Mouse (Mus musculus) heart, postnatal 0 days (tissue): ENCODE data around the gene Dennd6b. TPM values are rescaled to one million over a fixed set of nuclear protein-coding genes. Genes with fewer than 3 reads are reported as not detected.

Source experiments
- ATAC-seq: fragments of 200-750 bp; cut with Nextera tagmentation; 2 replicates; pipeline ENCODE4 v1.8.0; 2017; ENCODE audit warnings: low read depth, moderate number of reproducible peaks, moderate library complexity; ENCODE audit not compliant: insufficient read depth
- DNase-seq: peaks from one replicate; pipeline ENCODE4 v3.0.0-alpha.2; 2016; ENCODE audit warnings: low spot score
- H3K27ac ChIP-seq: fragments of 300-500 bp; sonication (generic); 2 replicates; pipeline ENCODE4 v1.5.1; 2014; ENCODE audit warnings: low read depth, mild to moderate bottlenecking
- H3K27me3 ChIP-seq: fragments of 300-500 bp; sonication (generic); 2 replicates; pipeline ENCODE4 v1.6.1; 2014; ENCODE audit warnings: low read length, mixed read lengths; ENCODE audit not compliant: control insufficient read depth, insufficient read depth
- H3K36me3 ChIP-seq: fragments of 300-500 bp; sonication (generic); replicated peaks from 2 replicates; pipeline ENCODE4 v1.6.1; 2014; ENCODE audit warnings: low read length, mixed read lengths; ENCODE audit not compliant: control insufficient read depth, insufficient read depth
- H3K4me1 ChIP-seq: fragments of 300-500 bp; sonication (generic); 2 replicates; pipeline ENCODE4 v1.6.1; 2014; ENCODE audit warnings: antibody characterized with exemption; ENCODE audit not compliant: control insufficient read depth, insufficient read depth
- H3K4me2 ChIP-seq: fragments of 300-500 bp; sonication (generic); 2 replicates; pipeline ENCODE4 v1.6.1; 2014; ENCODE audit warnings: low read depth, mild to moderate bottlenecking, low read length, moderate library complexity
- H3K4me3 ChIP-seq: fragments of 300-500 bp; sonication (generic); 2 replicates; pipeline ENCODE4 v1.5.1; 2014; ENCODE audit warnings: low read depth, low read length
- H3K9ac ChIP-seq: fragments of 300-500 bp; sonication (generic); replicated peaks from 2 replicates; pipeline ENCODE4 v1.6.1; 2014; ENCODE audit warnings: low read depth, low read length, mixed read lengths
- H3K9me3 ChIP-seq: fragments of 300-500 bp; sonication (generic); replicated peaks from 2 replicates; pipeline ENCODE4 v1.6.1; 2016; ENCODE audit warnings: low read length; ENCODE audit not compliant: control insufficient read depth
- CTCF ChIP-seq: IDR thresholded peaks from 2 replicates; pipeline ENCODE4 v1.5.1; 2016; ENCODE audit warnings: antibody characterized with exemption, control low read depth, low read depth
- EP300 ChIP-seq: IDR thresholded peaks from 2 replicates; pipeline ENCODE4 v1.6.1; 2016; ENCODE audit warnings: antibody characterized with exemption, low read depth
- WGBS: fragments of 180-500 bp; shearing (Covaris S2); extraction: QIAGEN DNeasy Blood & Tissue Kit; methylation state at CpG from one replicate; pipeline ENCODE4 v1.1.7; 2014; 5-methylcytosine and 5-hydroxymethylcytosine counted together
- polyA plus RNA-seq: library from polyadenylated mRNA; unstranded; fragments of >200 nt; fragmentation: Nextera tagmentation; extraction: Ambion mirVana; gene quantifications from 2 replicates; pipeline ENCODE4 v1.2.1, GENCODE M21; 2015
- total RNA-seq: library from RNA; depleted of rRNA; stranded (reverse); fragments of >200 nt; gene quantifications from 2 replicates; pipeline ENCODE4 v1.2.3, GENCODE M21; 2014; ENCODE audit warnings: low replicate concordance

Gene Dennd6b
- total and polyA plus RNA-seq, 2 experiments from 2014 or later, result 14.5 to 15.2 TPM

DNA sequence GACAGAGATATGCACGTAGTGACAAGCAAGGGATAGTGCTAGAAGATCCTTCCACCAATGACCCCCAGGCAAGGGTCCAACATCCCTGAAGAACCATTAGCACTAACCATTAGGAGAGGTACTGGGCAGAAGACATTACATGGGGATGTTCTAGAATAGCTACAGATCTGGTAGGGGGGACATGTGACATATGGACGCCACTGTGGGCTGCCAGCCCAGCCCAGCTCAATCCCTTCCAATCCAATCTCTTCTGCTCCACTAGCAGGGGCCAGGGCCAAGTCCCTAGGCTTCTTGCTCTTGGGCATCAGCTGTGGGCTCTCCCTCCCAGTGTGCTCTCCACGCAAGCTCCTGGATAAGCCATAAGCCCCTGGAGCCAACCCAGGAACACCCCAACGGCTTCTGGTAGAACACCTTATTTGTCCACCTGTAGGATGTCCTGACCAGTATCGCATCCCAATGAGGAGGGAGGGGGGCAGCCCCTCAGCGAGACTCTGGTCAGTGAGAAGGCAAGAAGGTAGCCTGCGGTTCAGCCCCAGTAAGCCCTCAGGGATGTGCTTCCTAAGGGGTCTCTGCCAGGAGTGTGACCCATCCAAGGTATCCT, 17.9 kb downstream of the Dennd6b start:
- TF ChIP-seq EP300, result 0 out of 2 replicates have a peak, but pooled peaks have one; percentile 15
- no peak for TF ChIP-seq CTCF
- Histone ChIP-seq H3K9me3 (no peaks in the 10 kb centered on the region), H3K4me3 (peak overlapping the region; percentile 83), H3K36me3 (no peaks in the 10 kb centered on the region), H3K4me1 (peaks cover 78% of the 10 kb centered on the region), H3K27ac (peak overlapping the region; percentile 96), H3K9ac (peak overlapping the region; percentile 49), H3K27me3 (no peaks in the 10 kb centered on the region), H3K4me2 (peak overlapping the region; percentile 92)
- DNase-seq (no peak), ATAC-seq (no peak)
- WGBS, result 43% methylated on average over 7 of the region's 7 CpGs

DNA sequence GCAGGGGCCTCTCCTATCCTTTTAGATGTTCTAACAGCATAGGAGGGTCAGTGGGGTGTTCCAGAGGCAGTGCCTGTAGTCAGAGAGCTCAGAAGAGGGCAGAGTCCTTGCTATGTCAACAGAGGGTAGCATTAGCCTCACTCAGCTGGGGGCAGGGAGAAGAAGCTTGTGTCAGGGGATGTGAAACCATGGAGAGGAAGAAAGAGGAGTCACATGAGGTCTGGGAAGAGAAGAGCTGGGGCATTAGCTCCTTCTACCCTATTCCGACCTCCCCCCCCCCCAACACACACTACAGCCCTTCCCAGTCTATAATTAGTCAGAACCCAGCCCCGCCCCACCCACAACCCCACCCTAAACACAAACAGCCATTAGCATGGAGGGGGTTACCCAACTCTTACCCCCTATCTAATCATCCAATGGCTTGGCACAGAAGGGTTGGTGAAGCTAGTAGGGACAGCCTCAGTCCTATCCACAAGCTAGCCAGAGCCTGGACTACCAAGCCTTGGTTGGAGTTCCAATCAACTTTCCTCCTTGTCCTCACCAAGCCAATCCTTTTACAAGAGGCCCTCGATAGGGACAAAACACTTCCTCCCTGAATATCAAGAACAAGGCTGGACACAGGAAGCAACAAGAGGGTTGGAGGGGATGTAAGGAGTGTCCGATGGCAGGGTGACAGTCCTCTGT, 18.6 kb downstream of the Dennd6b start:
- Histone ChIP-seq H3K27me3 (no peaks in the 10 kb centered on the region), H3K4me2 (peak overlapping the region; percentile 92), H3K36me3 (no peaks in the 10 kb centered on the region), H3K27ac (peak overlapping the region; percentile 96), H3K9me3 (no peaks in the 10 kb centered on the region), H3K9ac (no peak overlapping the region), H3K4me1 (peaks cover 83% of the 10 kb centered on the region), H3K4me3 (no peak overlapping the region)
- 41% methylated on average over 4 of the region's 4 CpGs for WGBS
- DNase-seq (no peak), ATAC-seq (no peak)
- no peak for TF ChIP-seq EP300

DNA sequence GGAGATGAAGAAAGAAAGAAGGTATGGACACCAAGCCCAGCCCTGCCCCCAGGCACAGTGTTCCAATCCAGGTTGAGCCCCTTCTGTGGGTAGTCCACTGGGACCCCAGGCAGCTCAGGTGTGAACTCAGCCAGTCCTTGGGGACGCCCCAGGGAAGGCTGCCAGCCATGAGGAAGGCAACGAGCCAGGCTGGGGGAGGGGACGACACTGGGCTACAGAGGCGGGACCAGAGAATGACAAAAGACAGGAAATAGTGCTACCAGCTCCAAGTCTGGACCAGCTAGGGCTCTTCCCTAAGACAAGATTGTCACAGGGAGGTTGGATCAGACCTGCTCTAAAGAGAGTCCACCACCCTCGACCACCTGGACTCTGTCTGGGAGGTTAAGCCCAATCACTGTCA, 19.2 kb downstream of the Dennd6b start:
- Histone ChIP-seq H3K4me2 (peak overlapping the region; percentile 92), H3K27ac (peak overlapping the region; percentile 96), H3K36me3 (no peaks in the 10 kb centered on the region), H3K4me3 (no peak overlapping the region), H3K9ac (no peak overlapping the region), H3K27me3 (no peaks in the 10 kb centered on the region), H3K9me3 (no peaks in the 10 kb centered on the region), H3K4me1 (peaks cover 83% of the 10 kb centered on the region)
- no peak for TF ChIP-seq EP300
- TF ChIP-seq CTCF, result no peak
- ATAC-seq (peak; percentile 28), DNase-seq (peak; percentile 75)
- WGBS, result 3% methylated on average over 5 of the region's 5 CpGs

GRCm38 (mm10) chr15:89175411-89176155, 20.7 kb downstream of the Dennd6b start:
- Histone ChIP-seq H3K9me3 (no peaks in the 10 kb centered on the region), H3K4me1 (peaks cover 77% of the 10 kb centered on the region), H3K36me3 (no peaks in the 10 kb centered on the region), H3K4me2 (no peak overlapping the region), H3K9ac (no peak overlapping the region), H3K4me3 (no peak overlapping the region), H3K27me3 (no peaks in the 10 kb centered on the region), H3K27ac (no peak overlapping the region)
- no peak for ATAC-seq
- 59% methylated on average over 13 of the region's 13 CpGs for WGBS
- no peak for DNase-seq
- no peak for TF ChIP-seq EP300
- no peak for TF ChIP-seq CTCF

DNA sequence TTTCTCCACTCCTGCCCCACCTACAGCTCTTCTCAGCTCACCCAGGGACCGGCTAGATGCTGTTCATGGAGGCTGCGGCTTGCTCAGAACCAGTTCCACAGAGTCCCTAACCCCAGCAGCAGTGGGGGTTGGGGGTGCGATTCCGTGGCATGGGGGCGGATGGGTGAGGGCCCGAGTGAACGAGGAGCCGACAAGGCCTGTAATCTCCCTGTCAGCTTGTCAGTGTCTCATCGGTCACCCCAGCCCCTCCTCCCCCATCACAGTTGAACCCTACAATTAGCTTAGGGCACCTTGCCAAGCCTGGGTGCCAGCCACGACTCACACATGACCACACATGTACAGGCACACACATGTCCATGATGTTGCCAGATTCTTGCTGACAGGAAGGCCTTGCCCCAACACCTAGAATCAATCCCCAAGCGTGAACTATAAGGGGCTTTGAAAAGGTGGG, 21.4 kb downstream of the Dennd6b start:
- ATAC-seq (no peak), DNase-seq (no peak)
- H3K27ac ChIP-seq, result no peak overlapping the region
- TF ChIP-seq EP300, result no peak
- TF ChIP-seq CTCF, result no peak
- H3K4me1 ChIP-seq, result peaks cover 84% of the 10 kb centered on the region
- 52% methylated on average over 11 of the region's 11 CpGs for WGBS
- 0 out of 2 replicates have a peak overlapping the region, but pooled peaks have one; percentile 38 for H3K9ac ChIP-seq
- H3K4me2 ChIP-seq, result no peak overlapping the region
- no peaks in the 10 kb centered on the region for H3K27me3 ChIP-seq
- H3K36me3 ChIP-seq, result no peaks in the 10 kb centered on the region
- H3K4me3 ChIP-seq, result no peak overlapping the region
- no peaks in the 10 kb centered on the region for H3K9me3 ChIP-seq
